In the genomic region with DNA sequence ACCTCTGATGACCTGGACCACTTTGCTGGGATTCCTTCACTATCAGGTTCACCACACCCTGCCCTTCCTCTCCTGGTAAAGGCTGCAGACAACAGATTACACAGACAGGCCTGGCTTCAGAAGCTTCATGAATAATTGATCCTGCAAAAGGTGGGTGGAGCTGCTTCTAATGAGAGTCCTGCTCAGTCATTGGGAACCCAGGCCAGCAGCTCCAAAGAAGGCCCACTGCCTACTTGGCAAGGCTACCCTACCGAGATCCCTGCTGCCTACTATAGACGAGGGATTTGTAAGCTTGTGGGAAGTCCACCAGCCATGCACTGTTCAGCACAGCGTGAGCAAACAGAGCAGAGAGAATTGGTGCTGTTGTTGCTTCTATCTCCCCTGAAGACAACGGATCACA, we compare ENCODE assay signal across 12 mouse cellular contexts. TPM values are rescaled to one million over a fixed set of nuclear protein-coding genes. Genes with fewer than 3 reads are reported as not detected.
DNase-seq lines count a peak whose midpoint lies in the region; ATAC-seq lines count a peak whose summit lies in the region.
"Had no signal": no experiment of that assay in that cellular context is flagged by ENCODE, and none has a peak within 500 bp of the region (broad histone marks: within the 10 kb centered on the region; RNA-seq: fewer than 3 reads in every experiment).

No protein-coding gene starts in this region.

- 0 out of 2 replicates have a peak, but pooled peaks have one; percentile 13 for ATAC-seq in frontal cortex, adult (ENCODE audit: low TSS enrichment)
- ATAC-seq in hindbrain, embryonic 16.5 days = peak; percentile 27
- peak; percentile 15; the same call in 1 of the 2 replicates for ATAC-seq in midbrain, embryonic 11.5 days (ENCODE audit: low FRiP score)
- no peak for ATAC-seq in cerebellum, adult (ENCODE audit: insufficient number of reproducible peaks, low FRiP score, low TSS enrichment)
- ATAC-seq: intestine, postnatal 0 days had no signal

- no peak overlapping the region for H3K4me2 ChIP-seq in hindbrain, embryonic 16.5 days (ENCODE audit: low read length)
- no peak overlapping the region for H3K4me2 ChIP-seq in midbrain, embryonic 11.5 days
- H3K4me2 ChIP-seq: stomach, embryonic 15.5 days had no signal

- H3K4me1 ChIP-seq in hindbrain, embryonic 16.5 days (ENCODE audit: control insufficient read depth, insufficient read depth, low read depth, low read length) = peaks cover 10% of the 10 kb centered on the region
- H3K4me1 ChIP-seq in midbrain, embryonic 11.5 days (ENCODE audit: control insufficient read depth, insufficient read depth, low read length) = peaks cover 20% of the 10 kb centered on the region

- no peaks in the 10 kb centered on the region for H3K27me3 ChIP-seq in hindbrain, embryonic 16.5 days (replicated peaks; ENCODE audit: control insufficient read depth, insufficient read depth, low read length)
- H3K27me3 ChIP-seq in midbrain, embryonic 11.5 days (ENCODE audit: control insufficient read depth, insufficient read depth, low read length) = peaks cover 2% of the 10 kb centered on the region; the same call in 1 of the 2 replicates
- H3K27me3 ChIP-seq: stomach, embryonic 15.5 days had no signal

- H3K27ac ChIP-seq in hindbrain, embryonic 16.5 days (ENCODE audit: low read depth, low read length) = no peak overlapping the region
- H3K27ac ChIP-seq in midbrain, embryonic 11.5 days (ENCODE audit: low read depth, low read length) = no peak overlapping the region; the same call in 1 of the 2 replicates
- H3K27ac ChIP-seq: stomach, embryonic 15.5 days had no signal

- H3K4me3 ChIP-seq in hindbrain, embryonic 16.5 days (ENCODE audit: low read length) = no peak overlapping the region
- no peak overlapping the region for H3K4me3 ChIP-seq in midbrain, embryonic 11.5 days (ENCODE audit: low read depth, low read length)
- H3K4me3 ChIP-seq: stomach, embryonic 15.5 days had no signal

- no peak overlapping the region for H3K9ac ChIP-seq in hindbrain, embryonic 16.5 days (ENCODE audit: low read depth, low read length)
- H3K9ac ChIP-seq in midbrain, embryonic 11.5 days (ENCODE audit: low read length) = no peak overlapping the region
- H3K9ac ChIP-seq: stomach, embryonic 15.5 days had no signal

- H3K9me3 ChIP-seq in hindbrain, embryonic 16.5 days (ENCODE audit: control insufficient read depth, low read length) = no peaks in the 10 kb centered on the region
- no peaks in the 10 kb centered on the region for H3K9me3 ChIP-seq in midbrain, embryonic 11.5 days (ENCODE audit: control insufficient read depth, low read length)
- H3K9me3 ChIP-seq: stomach, embryonic 15.5 days had no signal

- under 1% methylated on average over 4 of the region's 4 CpGs for WGBS in hindbrain, embryonic 16.5 days
- 1% methylated on average over 4 of the region's 4 CpGs for WGBS in midbrain, embryonic 11.5 days

- DNase-seq in frontal cortex, postnatal 14 days (ENCODE audit: low spot score in 2 of 2) = no peak
- peak; percentile 53 for DNase-seq in MEL-GATA-1-ER (ENCODE audit: extremely low read depth, low read depth)
- no peak for DNase-seq in midbrain, embryonic 11.5 days (ENCODE audit: low spot score, missing footprints)
- no peak for DNase-seq in lung, postnatal 36 days
- DNase-seq in urinary bladder, postnatal 4 days (ENCODE audit: low spot score in 2 of 2) = no peak
- DNase-seq: cerebellum, adult 8-10 months had no signal

- no peaks in the 10 kb centered on the region for H3K36me3 ChIP-seq in hindbrain, embryonic 16.5 days (ENCODE audit: control insufficient read depth, insufficient read depth, low read length)
- H3K36me3 ChIP-seq in midbrain, embryonic 11.5 days (ENCODE audit: control insufficient read depth, insufficient read depth, low read length) = no peaks in the 10 kb centered on the region
- H3K36me3 ChIP-seq: stomach, embryonic 15.5 days had no signal

RNA-seq across cellular contexts. Expression of gene Bcr, which starts 4.1 kb away (rescaled TPM):
- 11.5 and 13.6 TPM in 2 replicates for polyA plus RNA-seq in hindbrain, embryonic 16.5 days (2015; fragmentation: Nextera tagmentation; extraction: Ambion mirVana)
- 7.6 and 9.0 TPM in 2 replicates for polyA plus RNA-seq in midbrain, embryonic 11.5 days (2014; fragmentation: Nextera tagmentation; extraction: Ambion mirVana)

RNA-seq across cellular contexts. Expression of gene Rab36, which starts 19.4 kb away (rescaled TPM):
- polyA plus RNA-seq in hindbrain, embryonic 16.5 days (2015; fragmentation: Nextera tagmentation; extraction: Ambion mirVana) = 19.5 and 22.2 TPM in 2 replicates
- polyA plus RNA-seq in midbrain, embryonic 11.5 days (2014; fragmentation: Nextera tagmentation; extraction: Ambion mirVana) = 4.9 and 6.2 TPM in 2 replicates

RNA-seq across cellular contexts. Expression of gene Rsph14, which starts 23.9 kb away (rescaled TPM):
- polyA plus RNA-seq in hindbrain, embryonic 16.5 days (2015; fragmentation: Nextera tagmentation; extraction: Ambion mirVana) = 0.49 and 0.81 TPM in 2 replicates
- polyA plus RNA-seq in midbrain, embryonic 11.5 days (2014; fragmentation: Nextera tagmentation; extraction: Ambion mirVana) = not detected in 2 replicates
- polyA plus RNA-seq: intestine, postnatal 0 days; liver, embryonic 16.5 days; stomach, embryonic 15.5 days had no signal
